Mouse (Mus musculus): ENCODE results near the gene Phf11c.
"Not testable (repeated sequence)": the region's sequence is repeated elsewhere in the genome, so short reads cannot be mapped to it uniquely, and the experiment has no call there.

Phf11c gene

GRCm38 (mm10) chr14:59395281-59395680, at the start of gene Phf11c:
Gene Phf11c, minus strand, starts transcription at chr14:59395381.
- no peak for DNase-seq (ENCODE audit: low spot score)

- no peak for DNase-seq (ENCODE audit: low spot score)
These were observed 46.3 kb upstream of the Phf11c start for GRCm38 (mm10) chr14:59441472-59441805.

- peak; percentile 91 for DNase-seq (ENCODE audit: low spot score)
These were observed 45.6 kb upstream of the Phf11c start, which contains the start of the genes Setdb2 and Cab39l for GRCm38 (mm10) chr14:59440558-59441471. Gene Setdb2, minus strand, starts transcription at chr14:59440884. Gene Cab39l, plus strand, starts transcription at chr14:59440972.

GRCm38 (mm10) chr14:59440039-59440438, 44.9 kb upstream of the Phf11c start:
- DNase-seq (ENCODE audit: low spot score), result no peak

- DNase-seq (ENCODE audit: low spot score), result no peak
These were observed 43.3 kb upstream of the Phf11c start for GRCm38 (mm10) chr14:59438505-59438904.

GRCm38 (mm10) chr14:59437398-59437797, 42.2 kb upstream of the Phf11c start:
- no peak for DNase-seq (ENCODE audit: low spot score)

- no peak for DNase-seq (ENCODE audit: low spot score)
These were observed 40.0 kb upstream of the Phf11c start for GRCm38 (mm10) chr14:59435206-59435605.

GRCm38 (mm10) chr14:59433902-59434301, 38.7 kb upstream of the Phf11c start:
- DNase-seq (ENCODE audit: low spot score), result no peak

GRCm38 (mm10) chr14:59430556-59430955, 35.4 kb upstream of the Phf11c start:
- DNase-seq (ENCODE audit: low spot score), result no peak

- no peak for DNase-seq (ENCODE audit: low spot score)
These were observed 27.9 kb upstream of the Phf11c start for GRCm38 (mm10) chr14:59422912-59423663.

GRCm38 (mm10) chr14:59418171-59418570, 23.0 kb upstream of the Phf11c start:
- no peak for DNase-seq (ENCODE audit: low spot score)

- DNase-seq (ENCODE audit: low spot score), result not testable (repeated sequence)
These were observed 19.8 kb upstream of the Phf11c start for GRCm38 (mm10) chr14:59414979-59415378.

- DNase-seq (ENCODE audit: low spot score), result no peak
These were observed 1.8 kb upstream of the Phf11c start for GRCm38 (mm10) chr14:59396999-59397398.

GRCm38 (mm10) chr14:59390181-59390580, 5.0 kb downstream of the Phf11c start:
- peak; percentile 8 for DNase-seq (ENCODE audit: low spot score)

- DNase-seq (ENCODE audit: low spot score), result no peak
These were observed 5.6 kb downstream of the Phf11c start for GRCm38 (mm10) chr14:59389532-59389931.

GRCm38 (mm10) chr14:59370348-59371068, 24.7 kb downstream of the Phf11c start:
- DNase-seq (ENCODE audit: low spot score), result no peak

GRCm38 (mm10) chr14:59366386-59367105, 28.6 kb downstream of the Phf11c start:
- DNase-seq (ENCODE audit: low spot score), result no peak

- DNase-seq (ENCODE audit: low spot score), result peak; percentile 29
These were observed 29.9 kb downstream of the Phf11c start, which contains the start of gene Phf11d for GRCm38 (mm10) chr14:59365244-59365644. Gene Phf11d, minus strand, starts transcription at chr14:59365470.

- not testable (repeated sequence) for DNase-seq (ENCODE audit: low spot score)
These were observed 54.0 kb downstream of the Phf11c start, which contains the start of gene Phf11b for GRCm38 (mm10) chr14:59341189-59341588. Gene Phf11b, minus strand, starts transcription at chr14:59341351.

GRCm38 (mm10) chr14:59339541-59339940, 55.6 kb downstream of the Phf11c start:
- no peak for DNase-seq (ENCODE audit: low spot score)

- not testable (repeated sequence) for DNase-seq (ENCODE audit: low spot score)
These were observed 59.1 kb downstream of the Phf11c start for GRCm38 (mm10) chr14:59336056-59336455.
